ENCODE assay signal across 8 mouse cellular contexts in genomic region chr9:91361856-91362601, GRCm38 (mm10). TPM values are rescaled to one million over a fixed set of nuclear protein-coding genes. Genes with fewer than 3 reads are reported as not detected.
DNase-seq lines count a peak whose midpoint lies in the region; ATAC-seq and TF ChIP-seq lines count a peak whose summit lies in the region.

Zic4 (plus strand) TSS chr9:91362413.

- no peaks in the 10 kb centered on the region for H3K36me3 ChIP-seq in kidney, adult 2 months (ENCODE audit: control insufficient read depth, insufficient read depth, low read length)
- H3K36me3 ChIP-seq in intestine, postnatal 0 days (ENCODE audit: control insufficient read depth, insufficient read depth) = no peaks in the 10 kb centered on the region
- H3K36me3 ChIP-seq in neural tube, embryonic 11.5 days (ENCODE audit: control insufficient read depth, insufficient read depth, low read length) = no peaks in the 10 kb centered on the region

- CTCF ChIA-PET in Patski (lab: Charles Lee) = no interaction called here

- H3K27ac ChIP-seq in kidney, adult 2 months (ENCODE audit: insufficient read depth, low read depth, low read length) = no peak within 1 kb of the TSS
- no peak within 1 kb of the TSS for H3K27ac ChIP-seq in embryonic fibroblast, embryonic 13.5 days (ENCODE audit: insufficient read depth, low read length)
- no peak within 1 kb of the TSS for H3K27ac ChIP-seq in intestine, postnatal 0 days (ENCODE audit: low read depth, low read length)
- H3K27ac ChIP-seq in neural tube, embryonic 11.5 days (ENCODE audit: low read depth, low read length) = peak within 1 kb of the TSS; percentile 99

- TF ChIP-seq POLR2A in kidney, adult 2 months (IDR thresholded peaks at IDR 0.05; ENCODE audit: low read depth, low read length) = no peak
- TF ChIP-seq POLR2A in embryonic fibroblast, embryonic 13.5 days (IDR thresholded peaks at IDR 0.05; ENCODE audit: low read depth, low read length) = no peak

- DNase-seq in kidney, adult 2 months = peak; percentile 23
- DNase-seq in kidney, adult 11 months = no peak
- no peak for DNase-seq in Patski (ENCODE audit: low read depth, low spot score)
- DNase-seq in neural tube, embryonic 11.5 days (ENCODE audit: low spot score) = peak; percentile 79
- no peak for DNase-seq in gastrocnemius, postnatal 36 days
- DNase-seq in frontal cortex, postnatal 36 days (ENCODE audit: low spot score in 2 of 2) = no peak

- no peaks in the 10 kb centered on the region for H3K9me3 ChIP-seq in intestine, postnatal 0 days (ENCODE audit: control insufficient read depth)
- no peaks in the 10 kb centered on the region for H3K9me3 ChIP-seq in neural tube, embryonic 11.5 days (ENCODE audit: control insufficient read depth, low read length)

- TF ChIP-seq CTCF in kidney, adult 2 months (conservative IDR thresholded peaks at IDR 0.05; ENCODE audit: insufficient read depth, insufficient read length, low read depth, low read length) = no peak
- no peak for TF ChIP-seq CTCF in Patski (IDR thresholded peaks at IDR 0.05)
- TF ChIP-seq CTCF in embryonic fibroblast, embryonic 13.5 days (IDR thresholded peaks at IDR 0.05; ENCODE audit: borderline replicate concordance, insufficient read depth, low read length) = no peak
- no peak for TF ChIP-seq CTCF in intestine, postnatal 0 days (IDR thresholded peaks at IDR 0.05; ENCODE audit: low read depth)

- intact Hi-C loops in gastrocnemius, postnatal 36 days (cut with DNase I) = no loop called here

- H3K27me3 ChIP-seq in kidney, adult 2 months (replicated peaks; ENCODE audit: control insufficient read depth, insufficient read depth, low read length) = peaks cover 32% of the 10 kb centered on the region
- H3K27me3 ChIP-seq in Patski = peaks cover 73% of the 10 kb centered on the region
- peaks cover 92% of the 10 kb centered on the region for H3K27me3 ChIP-seq in intestine, postnatal 0 days (replicated peaks; ENCODE audit: control insufficient read depth, insufficient read depth, low read length)
- peaks cover 61% of the 10 kb centered on the region for H3K27me3 ChIP-seq in neural tube, embryonic 11.5 days (ENCODE audit: control insufficient read depth, insufficient read depth, low read length)

- peak within 1 kb of the TSS; percentile 37 for H3K4me3 ChIP-seq in kidney, adult 2 months (ENCODE audit: insufficient read depth, low read depth, low read length)
- H3K4me3 ChIP-seq in embryonic fibroblast, embryonic 13.5 days (ENCODE audit: insufficient read depth, low read length) = peak within 1 kb of the TSS; percentile 45
- H3K4me3 ChIP-seq in intestine, postnatal 0 days (ENCODE audit: low read depth, low read length) = peak within 1 kb of the TSS; percentile 43
- H3K4me3 ChIP-seq in neural tube, embryonic 11.5 days (ENCODE audit: low read depth, low read length) = peak within 1 kb of the TSS; percentile 62

- H3K4me1 ChIP-seq in kidney, adult 2 months (ENCODE audit: control insufficient read depth, insufficient read depth, low read length) = no peaks in the 10 kb centered on the region
- no peaks in the 10 kb centered on the region for H3K4me1 ChIP-seq in embryonic fibroblast, embryonic 13.5 days (ENCODE audit: control insufficient read depth, insufficient read depth, low read length)
- 0 out of 2 replicates have a peak, but pooled peaks cover 4% of the 10 kb centered on the region for H3K4me1 ChIP-seq in intestine, postnatal 0 days (replicated peaks; ENCODE audit: control insufficient read depth, insufficient read depth, low read length)
- H3K4me1 ChIP-seq in neural tube, embryonic 11.5 days (ENCODE audit: control insufficient read depth, insufficient read depth, low read length) = no peaks in the 10 kb centered on the region

- POLR2A ChIA-PET in Patski (lab: Charles Lee) = no interaction called here

- WGBS in kidney, adult 2 months = 2% methylated on average over 45 of the region's 45 CpGs
- WGBS in intestine, postnatal 0 days = under 1% methylated on average over 45 of the region's 45 CpGs
- under 1% methylated on average over 45 of the region's 45 CpGs for WGBS in neural tube, embryonic 11.5 days

- no peak within 1 kb of the TSS for H3K9ac ChIP-seq in intestine, postnatal 0 days (ENCODE audit: low read depth, low read length)
- peak within 1 kb of the TSS; percentile 98 for H3K9ac ChIP-seq in neural tube, embryonic 11.5 days (ENCODE audit: low read length)

- ATAC-seq in Patski = peak; percentile 36
- ATAC-seq in intestine, postnatal 0 days = no peak
- ATAC-seq in neural tube, embryonic 11.5 days (ENCODE audit: insufficient read depth, low FRiP score, low TSS enrichment) = peak; percentile 39

- in situ Hi-C loops in Patski (cut with MboI; ENCODE audit: low pct_unique_long_range_greater_than_20kb) = no loop called here

- peak within 1 kb of the TSS; percentile 62 for H3K4me2 ChIP-seq in intestine, postnatal 0 days (replicated peaks; ENCODE audit: low read depth)
- H3K4me2 ChIP-seq in neural tube, embryonic 11.5 days (ENCODE audit: low read depth) = peak within 1 kb of the TSS; percentile 36

RNA-seq across cellular contexts. Expression of gene Zic4, which starts in this region (rescaled TPM):
- polyA plus RNA-seq in kidney, adult 2 months (2012; rRNA removed) = not detected in 2 replicates
- not detected for polyA plus RNA-seq in Patski (2021)
- 1.6 and 2.6 TPM in 2 replicates for polyA plus RNA-seq in embryonic fibroblast, embryonic 13.5 days (2011; ENCODE audit: insufficient read length, low read depth, missing spikeins)
- polyA plus RNA-seq in intestine, postnatal 0 days (2015; fragmentation: Nextera tagmentation; extraction: Ambion mirVana) = not detected in 2 replicates
- polyA plus RNA-seq in neural tube, embryonic 11.5 days (2014; fragmentation: Nextera tagmentation; extraction: Ambion mirVana) = 52.2 and 58.1 TPM in 2 replicates
- under 1 TPM in 1 of 2 experiments, not detected in 1; 0.43 TPM for total RNA-seq in gastrocnemius, postnatal 36 days (2021)

Comparison
In these comparisons a context has a peak if more than half of its experiments do, and no peak if none do; other contexts are left out.
1. RNA of gene Zic4 (polyA plus RNA-seq): 52.2 to 58.1 TPM in neural tube, embryonic 11.5 days; 1.6 to 2.6 TPM in embryonic fibroblast, embryonic 13.5 days, not detected in kidney, adult 2 months, not detected in Patski (single experiment) and not detected in intestine, postnatal 0 days; every median in the first group is over 10 times any median in the second.
2. Peak in DNase-seq and H3K4me3 ChIP-seq in kidney, adult 2 months; RNA of the gene not detected or under 1 TPM.
3. Peak in ATAC-seq in Patski; RNA of the gene not detected or under 1 TPM.
4. Peak in every context shown above with its lines, with median percentiles within 50 percentile points of each other: H3K4me3 ChIP-seq.